Mouse (Mus musculus) neural tube, embryonic 10.5 days (tissue): ENCODE data around the gene Slc24a4.
"Not testable (repeated sequence)": the region's sequence is repeated elsewhere in the genome, so short reads cannot be mapped to it uniquely, and the experiment has no call there.

Experiments used
- DNase-seq: peaks from one replicate; pipeline ENCODE4 v3.0.0-alpha.2; 2017; ENCODE audit warnings: low spot score; ENCODE audit errors: extremely low spot score

Gene Slc24a4

GRCm38 (mm10) chr12:102248104-102248503 lies 119.6 kb downstream of the Slc24a4 start:
- DNase-seq, result no peak

GRCm38 (mm10) chr12:102250316-102250715 lies 121.8 kb downstream of the Slc24a4 start:
- no peak for DNase-seq

GRCm38 (mm10) chr12:102251070-102251469 lies 122.5 kb downstream of the Slc24a4 start:
- DNase-seq, result no peak

- DNase-seq, result no peak
Observed at GRCm38 (mm10) chr12:102251985-102252384, 123.5 kb downstream of the Slc24a4 start.

- no peak for DNase-seq
Observed at GRCm38 (mm10) chr12:102252525-102252924, 124.0 kb downstream of the Slc24a4 start.

- no peak for DNase-seq
Observed at GRCm38 (mm10) chr12:102255012-102255411, 126.5 kb downstream of the Slc24a4 start.

- no peak for DNase-seq
Observed at GRCm38 (mm10) chr12:102258522-102259112, 130.1 kb downstream of the Slc24a4 start.

- no peak for DNase-seq
Observed at GRCm38 (mm10) chr12:102261933-102262396, 133.4 kb downstream of the Slc24a4 start.

- DNase-seq, result no peak
Observed at GRCm38 (mm10) chr12:102262809-102263208, 134.3 kb downstream of the Slc24a4 start.

- no peak for DNase-seq
Observed at GRCm38 (mm10) chr12:102263249-102263648, 134.7 kb downstream of the Slc24a4 start.

GRCm38 (mm10) chr12:102266433-102266832 lies 137.9 kb downstream of the Slc24a4 start:
- DNase-seq, result no peak

GRCm38 (mm10) chr12:102269144-102269543 lies 140.6 kb downstream of the Slc24a4 start:
- DNase-seq, result no peak

- no peak for DNase-seq
Observed at GRCm38 (mm10) chr12:102270776-102271405, 142.4 kb downstream of the Slc24a4 start.

GRCm38 (mm10) chr12:102271447-102271846 lies 142.9 kb downstream of the Slc24a4 start:
- DNase-seq, result no peak

- DNase-seq, result no peak
Observed at GRCm38 (mm10) chr12:102275833-102276443, 147.4 kb downstream of the Slc24a4 start.

- not testable (repeated sequence) for DNase-seq
Observed at GRCm38 (mm10) chr12:102280290-102280689, 151.8 kb downstream of the Slc24a4 start.

- no peak for DNase-seq
Observed at GRCm38 (mm10) chr12:102280867-102281503, 152.5 kb downstream of the Slc24a4 start.

- no peak for DNase-seq
Observed at GRCm38 (mm10) chr12:102282126-102282525, 153.6 kb downstream of the Slc24a4 start.

- peak; percentile 63 for DNase-seq
Observed at GRCm38 (mm10) chr12:102282763-102283482, 154.4 kb downstream of the Slc24a4 start, which contains the start of gene Rin3. Gene Rin3 (plus strand): TSS chr12:102283048.

- peak; percentile 61 for DNase-seq
Observed at GRCm38 (mm10) chr12:102283483-102284266, 155.1 kb downstream of the Slc24a4 start.

GRCm38 (mm10) chr12:102284267-102284610 lies 155.7 kb downstream of the Slc24a4 start:
- DNase-seq, result no peak
